Mouse (Mus musculus) stomach, postnatal 0 days (tissue): ENCODE measurements at regions not wholly inside any gene's neighbourhood (a gene's known extent, or its start where the extent isn't known, plus 50 kb on each side); places are given as distances from the start of the nearest gene placed in this dataset.

ENCODE experiments used
- ATAC-seq: fragments of 200-750 bp; cut with Nextera tagmentation; 2 replicates; pipeline ENCODE4 v1.8.0; 2017; ENCODE audit not compliant: low FRiP score, low TSS enrichment
- DNase-seq: peaks from one replicate; pipeline ENCODE4 v3.0.0-alpha.2; 2016; ENCODE audit warnings: low spot score
- H3K27ac ChIP-seq: fragments of 300-500 bp; sonication (generic); replicated peaks from 2 replicates; pipeline ENCODE4 v1.5.1; 2014; ENCODE audit warnings: mild to moderate bottlenecking, control low read depth
- H3K27me3 ChIP-seq: fragments of 300-500 bp; sonication (generic); 2 replicates; pipeline ENCODE4 v1.6.1; 2014; ENCODE audit warnings: low read length; ENCODE audit not compliant: control insufficient read depth, insufficient read depth
- H3K36me3 ChIP-seq: fragments of 300-500 bp; sonication (generic); 2 replicates; pipeline ENCODE4 v1.6.1; 2014; ENCODE audit warnings: low read length, mixed read lengths; ENCODE audit not compliant: control insufficient read depth, insufficient read depth
- H3K4me1 ChIP-seq: fragments of 300-500 bp; sonication (generic); replicated peaks from 2 replicates; pipeline ENCODE4 v1.6.1; 2014; ENCODE audit warnings: antibody characterized with exemption; ENCODE audit not compliant: control insufficient read depth, insufficient read depth
- H3K4me2 ChIP-seq: fragments of 300-500 bp; sonication (generic); replicated peaks from 2 replicates; pipeline ENCODE4 v1.6.1; 2014; ENCODE audit warnings: low read depth, mild to moderate bottlenecking, control low read depth, moderate library complexity
- H3K4me3 ChIP-seq: fragments of 300-500 bp; sonication (generic); 2 replicates; pipeline ENCODE4 v1.5.1; 2014; ENCODE audit warnings: low read depth, low read length, control low read depth
- H3K9ac ChIP-seq: fragments of 300-500 bp; sonication (generic); 2 replicates; pipeline ENCODE4 v1.6.1; 2014; ENCODE audit warnings: mild to moderate bottlenecking, low read length, control low read depth, mixed read lengths
- H3K9me3 ChIP-seq: fragments of 300-500 bp; sonication (generic); 2 replicates; pipeline ENCODE4 v1.6.1; 2016; ENCODE audit warnings: low read length; ENCODE audit not compliant: control insufficient read depth
- CTCF ChIP-seq: IDR thresholded peaks from 2 replicates; pipeline ENCODE4 v1.5.1; 2016; ENCODE audit warnings: antibody characterized with exemption, low read depth, mild to moderate bottlenecking, moderate library complexity
- EP300 ChIP-seq: optimal IDR thresholded peaks from 2 replicates; pipeline ENCODE3; 2016; ENCODE audit warnings: antibody characterized with exemption
- WGBS: fragments of 180-500 bp; shearing (Covaris S2); extraction: QIAGEN DNeasy Blood & Tissue Kit; methylation state at CpG from one replicate; pipeline ENCODE4 v1.1.7; 2014; 5-methylcytosine and 5-hydroxymethylcytosine counted together

- peak; percentile 44; the same call in 1 of the 2 replicates for ATAC-seq
- no peaks in the 10 kb centered on the region for H3K36me3 ChIP-seq
- TF ChIP-seq EP300 (no peak), CTCF (no peak)
- no peaks in the 10 kb centered on the region for H3K9me3 ChIP-seq
- 55% methylated on average over 18 of the region's 18 CpGs for WGBS
- DNase-seq: peak; percentile 35
- no peak overlapping the region for H3K4me2 ChIP-seq
- H3K27ac ChIP-seq: no peak overlapping the region
- no peak overlapping the region for H3K9ac ChIP-seq
- no peaks in the 10 kb centered on the region for H3K4me1 ChIP-seq
- no peak overlapping the region for H3K4me3 ChIP-seq
- H3K27me3 ChIP-seq: no peaks in the 10 kb centered on the region
Measured at GRCm38 (mm10) chr15:62203951-62204905, 1281.4 kb upstream of the A1bg start.

DNA sequence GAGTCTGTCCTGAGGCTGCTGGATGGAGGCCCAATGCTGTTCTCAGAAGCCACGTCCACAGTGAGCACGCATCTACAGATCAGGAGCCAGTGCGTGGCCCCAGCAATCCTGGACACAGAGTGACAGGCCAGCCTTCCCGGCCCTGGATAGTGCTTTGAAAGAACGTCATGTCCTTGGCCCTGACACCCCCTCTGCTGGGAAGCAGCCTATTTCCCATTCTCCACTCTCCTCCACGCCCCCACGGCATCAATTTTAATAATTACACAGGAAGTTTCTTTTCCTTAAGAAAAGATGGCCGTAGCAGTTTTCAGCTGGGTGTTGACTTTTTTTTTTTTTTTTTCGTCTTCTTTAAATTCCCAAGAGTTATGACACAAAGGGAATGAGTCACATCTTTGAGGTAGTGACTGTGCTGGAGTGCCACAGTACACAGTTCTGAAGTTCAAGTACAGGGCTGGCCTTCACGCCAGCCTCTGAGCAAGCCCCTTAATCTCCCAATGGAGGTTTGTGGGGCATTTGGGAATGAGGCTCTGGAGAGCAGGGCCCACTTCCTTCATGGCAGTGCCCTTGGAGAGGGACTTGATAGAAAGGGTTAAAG lies 1280.1 kb upstream of the A1bg start:
- no peak overlapping the region for H3K4me3 ChIP-seq
- ATAC-seq (no peak), DNase-seq (no peak)
- no peak overlapping the region for H3K9ac ChIP-seq
- 69% methylated on average over 10 of the region's 10 CpGs for WGBS
- H3K27ac ChIP-seq: no peak overlapping the region
- no peaks in the 10 kb centered on the region for H3K4me1 ChIP-seq
- no peak overlapping the region for H3K4me2 ChIP-seq
- TF ChIP-seq EP300: no peak
- no peak for TF ChIP-seq CTCF
- no peaks in the 10 kb centered on the region for H3K36me3 ChIP-seq
- no peaks in the 10 kb centered on the region for H3K9me3 ChIP-seq
- H3K27me3 ChIP-seq: no peaks in the 10 kb centered on the region

GRCm38 (mm10) chr15:62198721-62199120 lies 1275.9 kb upstream of the A1bg start:
- TF ChIP-seq EP300: no peak
- TF ChIP-seq CTCF: no peak
- ATAC-seq (no peak), DNase-seq (no peak)
- Histone ChIP-seq H3K36me3 (no peaks in the 10 kb centered on the region), H3K4me2 (no peak overlapping the region), H3K27me3 (no peaks in the 10 kb centered on the region), H3K27ac (no peak overlapping the region), H3K4me3 (no peak overlapping the region), H3K4me1 (no peaks in the 10 kb centered on the region), H3K9ac (no peak overlapping the region), H3K9me3 (no peaks in the 10 kb centered on the region)
- WGBS: 89% methylated on average over 6 of the region's 6 CpGs

- ATAC-seq (no peak), DNase-seq (no peak)
- Histone ChIP-seq H3K4me3 (no peak overlapping the region), H3K27me3 (no peaks in the 10 kb centered on the region), H3K4me1 (no peaks in the 10 kb centered on the region), H3K27ac (no peak overlapping the region), H3K9me3 (no peaks in the 10 kb centered on the region), H3K36me3 (no peaks in the 10 kb centered on the region), H3K9ac (no peak overlapping the region), H3K4me2 (no peak overlapping the region)
- 87% methylated on average over 4 of the region's 4 CpGs for WGBS
- TF ChIP-seq EP300 (no peak), CTCF (no peak)
Measured at GRCm38 (mm10) chr15:62198194-62198593, 1275.4 kb upstream of the A1bg start.

- H3K4me1 ChIP-seq: no peaks in the 10 kb centered on the region
- WGBS: 76% methylated on average over 5 of the region's 5 CpGs
- DNase-seq: no peak
- H3K27me3 ChIP-seq: no peaks in the 10 kb centered on the region
- H3K27ac ChIP-seq: no peak overlapping the region
- H3K9ac ChIP-seq: no peak overlapping the region
- no peak overlapping the region for H3K4me3 ChIP-seq
- no peak for ATAC-seq
- no peaks in the 10 kb centered on the region for H3K9me3 ChIP-seq
- no peak for TF ChIP-seq EP300
- TF ChIP-seq CTCF: no peak
- no peak overlapping the region for H3K4me2 ChIP-seq
- H3K36me3 ChIP-seq: no peaks in the 10 kb centered on the region
Measured at GRCm38 (mm10) chr15:62195440-62195839, 1272.6 kb upstream of the A1bg start.

GRCm38 (mm10) chr15:62192706-62193105 lies 1269.9 kb upstream of the A1bg start:
- Histone ChIP-seq H3K36me3 (no peaks in the 10 kb centered on the region), H3K4me3 (no peak overlapping the region), H3K4me1 (no peaks in the 10 kb centered on the region), H3K9ac (no peak overlapping the region), H3K9me3 (no peaks in the 10 kb centered on the region), H3K27ac (no peak overlapping the region), H3K4me2 (no peak overlapping the region), H3K27me3 (no peaks in the 10 kb centered on the region)
- DNase-seq: no peak
- no peak for ATAC-seq
- TF ChIP-seq EP300 (no peak), CTCF (no peak)
- 56% methylated on average over 1 of the region's 1 CpGs for WGBS
